Mouse (Mus musculus) effector memory CD4-positive, alpha-beta T cell, adult 5 months (primary cell): ENCODE results near the gene Fam155a. TPM values are rescaled to one million over a fixed set of nuclear protein-coding genes. Genes with fewer than 3 reads are reported as not detected.

ENCODE experiments used
- polyA plus RNA-seq: library from polyadenylated mRNA; unstranded; fragments of 100-300 nt; shearing (Covaris generic); gene quantifications from one replicate; pipeline ENCODE4 v1.2.1, GENCODE M21; 2017

Gene Fam155a
- 0.21 TPM for polyA plus RNA-seq

DNA sequence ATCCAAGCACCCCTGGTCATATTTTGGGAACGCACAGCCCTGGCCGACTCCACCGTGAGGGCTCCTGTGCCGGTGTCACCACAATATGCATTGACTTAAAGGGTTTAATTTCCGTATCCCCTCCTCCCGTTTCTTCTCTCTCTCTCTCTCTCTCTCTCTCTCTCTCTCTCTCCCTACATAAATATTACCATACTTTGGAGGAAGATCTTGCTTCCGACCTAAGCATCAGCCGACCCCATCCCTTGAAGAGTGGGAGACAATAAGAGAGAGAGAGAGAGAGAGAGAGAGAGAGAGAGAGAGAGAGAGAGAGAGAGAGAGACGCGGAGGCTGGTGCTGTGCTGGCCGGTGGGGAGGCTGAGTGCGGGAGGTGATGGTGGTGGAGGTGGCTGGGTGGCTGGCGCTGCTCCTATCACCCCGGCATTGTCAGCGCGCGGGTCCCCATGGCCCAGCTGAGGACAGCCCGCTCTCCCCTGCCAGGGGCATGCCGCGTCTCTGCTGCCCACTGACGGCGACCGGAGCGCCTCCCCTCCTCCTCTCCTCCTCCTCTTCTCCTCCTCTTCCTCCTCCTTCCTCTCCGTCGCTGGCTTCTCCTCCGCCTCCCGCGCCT, at the start of gene Fam155a:
Gene Fam155a (minus strand): TSS at position 163 of the 607 bp plus-strand sequence.

Other genes with a start within 250 kb of the Fam155a start
- gene Gm10217, start 93.1 kb upstream of the Fam155a start, polyA plus RNA-seq, result not detected
- 0.89 TPM for gene Lig4, start 206.5 kb upstream of the Fam155a start, polyA plus RNA-seq
- gene Abhd13, start 206.5 kb upstream of the Fam155a start, polyA plus RNA-seq, result 14.4 TPM
- 3.0 TPM for gene Tnfsf13b, start 235.3 kb upstream of the Fam155a start, polyA plus RNA-seq